Mouse (Mus musculus) MEL (cell line): ENCODE data around the gene Gmds.

Source experiments
- CTCF ChIP-seq, 3 experiments: IDR thresholded peaks in 2 of 3; conservative IDR thresholded peaks in 1 of 3; 2 replicates each; pipeline ENCODE4 v1.5.1; 2011 to 2012; ENCODE audit warnings: low read length in 3 of 3, low read depth in 2 of 3, mild to moderate bottlenecking in 2 of 3, improper control_type of control experiment in 1 of 3, inconsistent platforms in 1 of 3, mixed read lengths in 1 of 3, moderate library complexity in 1 of 3; ENCODE audit not compliant: control insufficient read depth in 1 of 3, insufficient read depth in 1 of 3, poor library complexity in 1 of 3, severe bottlenecking in 1 of 3
- ELF1 ChIP-seq: IDR thresholded peaks from 2 replicates; pipeline ENCODE4 v1.6.1; 2014; ENCODE audit warnings: low read depth, mild to moderate bottlenecking, inconsistent platforms, low read length, improper control_type of control experiment, moderate library complexity
- GABPA ChIP-seq: IDR thresholded peaks from 2 replicates; pipeline ENCODE4 v1.6.1; 2012; ENCODE audit warnings: low read depth, mild to moderate bottlenecking, inconsistent platforms, low read length, improper control_type of control experiment, moderate library complexity
- GATA1 ChIP-seq: IDR thresholded peaks from 2 replicates; pipeline ENCODE4 v1.6.1; 2011; ENCODE audit warnings: low read depth, low read length, improper control_type of control experiment
- MAFK ChIP-seq: IDR thresholded peaks from 2 replicates; pipeline ENCODE4 v1.6.1; 2011; ENCODE audit warnings: low read depth, mild to moderate bottlenecking, low read length, improper control_type of control experiment, borderline replicate concordance
- MAX ChIP-seq: IDR thresholded peaks from 2 replicates; pipeline ENCODE4 v1.6.1; 2011; ENCODE audit warnings: low read length, improper control_type of control experiment
- MXI1 ChIP-seq: IDR thresholded peaks from 2 replicates; pipeline ENCODE4 v1.6.1; 2011; ENCODE audit warnings: mild to moderate bottlenecking, low read depth, low read length, improper control_type of control experiment
- POLR2A ChIP-seq, 2 experiments: IDR thresholded peaks; 2 replicates each; pipeline ENCODE4 v1.6.1; 2011 to 2012; ENCODE audit warnings: low read length in 2 of 2, mild to moderate bottlenecking in 2 of 2, control low read depth in 1 of 2, improper control_type of control experiment in 1 of 2, low read depth in 1 of 2, moderate library complexity in 1 of 2; ENCODE audit not compliant: control insufficient read depth in 1 of 2, insufficient read depth in 1 of 2, poor library complexity in 1 of 2
- RCOR1 ChIP-seq: IDR thresholded peaks from 2 replicates; pipeline ENCODE4 v1.6.1; 2012; ENCODE audit warnings: low read depth, mild to moderate bottlenecking, inconsistent platforms, low read length, improper control_type of control experiment
- SIN3A ChIP-seq: IDR thresholded peaks from 2 replicates; pipeline ENCODE4 v1.6.1; 2012; ENCODE audit warnings: low read length, improper control_type of control experiment, inconsistent platforms
- TCF12 ChIP-seq: IDR thresholded peaks from 2 replicates; pipeline ENCODE4 v1.6.1; 2014; ENCODE audit warnings: low read depth, mild to moderate bottlenecking, inconsistent platforms, low read length, improper control_type of control experiment, moderate library complexity
- UBTF ChIP-seq: IDR thresholded peaks from 2 replicates; pipeline ENCODE4 v1.6.1; 2012; ENCODE audit warnings: low read depth, mild to moderate bottlenecking, inconsistent platforms, low read length, improper control_type of control experiment, moderate library complexity, borderline replicate concordance; ENCODE audit not compliant: insufficient read depth
- USF1 ChIP-seq: IDR thresholded peaks from 2 replicates; pipeline ENCODE4 v1.6.1; 2014; ENCODE audit warnings: low read depth, mild to moderate bottlenecking, inconsistent platforms, low read length, improper control_type of control experiment, moderate library complexity

GRCm38 (mm10) chr13:32269261-32269660 lies 69.3 kb downstream of the Gmds start:
- TF ChIP-seq MAFK (no peak), POLR2A (IDR thresholded peaks at IDR 0.05; ENCODE audit: control insufficient read depth in 1 of 2, insufficient read depth in 1 of 2, low read depth in 1 of 2, low read length in 2 of 2, poor library complexity in 1 of 2) (no peak), MXI1 (no peak), TCF12 (no peak), RCOR1 (no peak), GABPA (no peak), GATA1 (no peak), MAX (no peak), USF1 (no peak), SIN3A (no peak), UBTF (no peak), CTCF (IDR thresholded peaks at IDR 0.05 in 2 of 3, conservative IDR thresholded peaks at IDR 0.05 in 1 of 3; ENCODE audit: control insufficient read depth in 1 of 3, insufficient read depth in 1 of 3, low read depth in 2 of 3, low read length in 3 of 3, poor library complexity in 1 of 3, severe bottlenecking in 1 of 3) (no peak), ELF1 (no peak)
